Mouse (Mus musculus): ENCODE measurements around the gene Fosl2. TPM values are rescaled to one million over a fixed set of nuclear protein-coding genes. Genes with fewer than 3 reads are reported as not detected.
A peak's percentile ranks its signal among the peaks of the same experiment; 100 is the strongest.

The Fosl2 gene
- total RNA-seq, 2 experiments from 2014 or later: 42.2 to 43.1 TPM

DNA sequence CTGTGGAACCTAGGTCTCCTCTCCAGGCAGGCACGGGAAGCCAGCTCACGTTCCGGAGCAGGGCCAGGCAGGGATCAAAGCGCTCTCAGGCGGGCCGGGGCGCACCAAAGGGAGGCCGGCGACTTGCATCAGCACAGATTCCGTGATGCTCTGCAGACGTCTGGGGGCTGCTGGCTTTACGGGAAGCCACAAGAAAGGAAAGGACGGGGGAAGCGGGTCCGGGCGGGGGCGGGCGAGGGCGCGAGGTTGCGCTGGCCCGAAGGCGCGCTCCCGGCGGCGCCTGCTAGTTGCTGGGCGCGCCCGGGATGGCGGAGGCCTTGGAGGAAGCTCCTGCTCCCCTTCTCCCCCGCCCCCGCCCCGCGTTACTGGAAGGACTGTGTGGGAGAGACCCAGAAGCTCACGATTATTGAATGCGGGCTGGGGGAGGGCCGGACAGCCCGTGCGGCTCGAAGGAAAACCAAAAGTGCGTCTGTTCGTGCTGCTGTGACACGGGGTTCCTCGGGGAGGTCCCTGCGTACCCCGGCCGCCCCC is 2.6 kb upstream of the Fosl2 start:
- DNase-seq (ENCODE audit: low spot score in 2 of 2): peak; percentile 34 to 46

DNA sequence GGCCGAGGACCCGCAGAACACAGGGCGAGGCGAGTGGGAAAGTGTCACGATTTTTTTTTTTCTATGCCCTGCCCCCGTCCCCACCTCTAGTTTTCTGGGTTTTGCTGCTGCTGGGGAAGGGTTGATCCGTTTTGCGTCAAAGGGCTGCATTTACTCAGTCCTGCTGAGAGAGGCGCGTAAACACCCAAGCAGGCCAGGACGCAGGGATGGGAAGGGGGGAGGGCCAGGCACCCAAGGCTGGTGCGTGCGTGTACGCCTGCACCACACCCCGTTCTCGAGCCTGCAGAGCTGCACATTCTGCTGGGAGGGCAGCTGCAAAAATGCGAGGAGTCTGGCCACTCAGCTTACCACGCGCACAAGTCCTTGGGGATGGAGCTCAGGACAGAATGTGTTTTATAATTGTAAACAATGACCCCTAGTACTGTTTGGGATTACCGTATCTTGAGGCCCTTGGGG is 2.0 kb upstream of the Fosl2 start:
- peak; percentile 68 for DNase-seq (ENCODE audit: low spot score in 2 of 2)

DNA sequence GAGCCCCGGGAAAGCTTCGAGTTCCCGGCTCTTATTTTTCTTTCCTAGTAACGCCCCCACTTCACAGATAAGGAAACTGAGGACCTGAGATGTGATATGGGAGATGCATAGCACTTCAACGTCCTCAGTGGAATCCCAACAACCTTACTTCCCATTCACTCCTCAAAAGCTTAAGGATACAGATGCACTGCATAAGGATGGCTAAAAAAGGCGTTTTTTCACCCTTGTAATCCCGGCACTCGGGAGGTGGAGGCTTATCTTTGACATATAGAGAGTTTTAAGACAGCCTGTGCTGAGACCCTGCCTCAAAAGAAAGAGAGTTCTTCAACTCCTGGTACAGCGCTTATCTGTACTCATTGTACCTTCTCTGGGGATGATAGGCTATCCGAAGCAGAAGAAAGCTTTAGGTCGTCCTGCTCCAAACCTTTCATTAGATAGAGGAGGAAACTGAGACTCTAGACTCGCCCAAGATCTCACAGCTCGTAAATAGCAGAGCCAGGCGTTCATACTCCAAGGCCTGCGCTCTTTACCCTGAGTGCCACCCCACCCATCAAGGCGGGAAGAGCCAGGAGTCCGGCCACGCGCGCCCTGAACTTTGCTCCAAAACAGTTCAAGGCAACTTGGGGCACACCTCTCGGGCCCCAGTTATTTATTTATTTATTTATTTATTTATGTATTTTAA is 1.4 kb upstream of the Fosl2 start:
- peak in 1 of 2 experiments; percentile 17 for DNase-seq (ENCODE audit: low spot score in 2 of 2)

DNA sequence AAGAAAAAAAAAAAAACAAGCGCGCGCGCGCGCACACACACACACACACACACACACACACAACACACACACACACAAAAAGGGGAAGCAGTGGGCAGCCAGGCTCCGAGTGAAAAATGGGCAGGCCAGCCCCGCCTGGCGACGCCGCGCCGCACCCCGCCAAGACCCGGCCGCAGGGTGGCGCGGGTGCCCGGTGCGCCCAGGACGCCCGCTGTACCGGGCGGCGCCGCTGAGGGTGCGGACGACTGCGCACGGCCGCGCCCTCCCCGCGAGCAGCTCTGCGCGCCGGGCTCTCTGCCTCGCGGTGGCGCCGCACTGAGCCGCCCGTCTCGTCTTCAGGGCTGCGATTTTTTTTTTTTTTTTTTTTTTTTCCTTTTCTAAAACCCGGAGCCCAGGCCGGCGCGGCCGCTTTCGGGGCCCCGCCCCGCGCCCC is 682 bp upstream of the Fosl2 start:
- DNase-seq (ENCODE audit: low spot score in 2 of 2): peak in 1 of 2 experiments; percentile 75

DNA sequence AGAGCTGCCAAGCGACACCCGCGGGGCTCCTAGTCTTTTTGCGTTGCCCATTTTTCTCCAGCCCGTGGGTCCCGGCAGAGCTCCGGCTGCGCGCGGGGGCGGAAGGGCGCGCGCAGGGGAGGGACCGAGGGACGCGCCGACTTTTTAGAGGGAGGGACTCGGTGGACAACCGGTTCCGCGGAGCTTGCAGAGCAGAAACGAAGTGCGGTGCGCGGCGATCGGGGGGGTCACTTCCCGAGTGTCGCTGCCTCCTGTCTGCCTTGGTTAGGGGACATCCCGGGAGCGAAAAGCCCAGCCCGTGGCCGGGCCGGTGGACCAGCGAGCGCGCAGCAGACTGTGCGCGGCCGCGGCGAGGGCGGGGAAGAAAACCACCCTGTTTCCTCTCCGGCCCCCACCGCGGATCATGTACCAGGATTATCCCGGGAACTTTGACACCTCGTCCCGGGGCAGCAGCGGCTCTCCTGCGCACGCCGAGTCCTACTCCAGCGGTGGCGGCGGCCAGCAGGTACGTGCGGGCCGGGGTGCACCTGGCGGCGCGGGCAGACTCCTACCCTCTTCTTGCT is 781 bp downstream of the Fosl2 start:
- peak in 1 of 2 experiments; percentile 42 for DNase-seq (ENCODE audit: low spot score in 2 of 2)

DNA sequence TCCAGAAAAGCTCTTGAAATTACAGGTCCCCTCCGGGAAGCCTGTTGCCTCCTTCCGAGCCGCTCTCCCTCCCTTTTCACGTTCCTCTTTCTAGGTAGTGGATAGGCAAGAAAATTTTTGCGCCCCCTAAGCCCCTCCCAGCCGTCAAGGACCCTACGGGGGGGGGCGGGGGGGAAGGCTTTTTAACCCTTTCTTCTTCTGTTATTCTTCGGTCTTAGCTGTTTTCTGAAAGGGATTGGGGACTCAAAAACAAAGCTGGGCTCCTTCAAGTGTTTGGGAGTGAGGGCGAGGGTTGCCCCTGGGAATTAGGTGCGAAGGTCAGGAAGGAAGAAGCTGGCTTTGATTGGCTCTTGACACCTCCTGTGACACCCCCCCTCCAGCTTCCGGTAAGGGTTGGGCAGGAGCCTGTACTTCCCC is 1.5 kb downstream of the Fosl2 start:
- DNase-seq (ENCODE audit: low spot score in 2 of 2): no peak

DNA sequence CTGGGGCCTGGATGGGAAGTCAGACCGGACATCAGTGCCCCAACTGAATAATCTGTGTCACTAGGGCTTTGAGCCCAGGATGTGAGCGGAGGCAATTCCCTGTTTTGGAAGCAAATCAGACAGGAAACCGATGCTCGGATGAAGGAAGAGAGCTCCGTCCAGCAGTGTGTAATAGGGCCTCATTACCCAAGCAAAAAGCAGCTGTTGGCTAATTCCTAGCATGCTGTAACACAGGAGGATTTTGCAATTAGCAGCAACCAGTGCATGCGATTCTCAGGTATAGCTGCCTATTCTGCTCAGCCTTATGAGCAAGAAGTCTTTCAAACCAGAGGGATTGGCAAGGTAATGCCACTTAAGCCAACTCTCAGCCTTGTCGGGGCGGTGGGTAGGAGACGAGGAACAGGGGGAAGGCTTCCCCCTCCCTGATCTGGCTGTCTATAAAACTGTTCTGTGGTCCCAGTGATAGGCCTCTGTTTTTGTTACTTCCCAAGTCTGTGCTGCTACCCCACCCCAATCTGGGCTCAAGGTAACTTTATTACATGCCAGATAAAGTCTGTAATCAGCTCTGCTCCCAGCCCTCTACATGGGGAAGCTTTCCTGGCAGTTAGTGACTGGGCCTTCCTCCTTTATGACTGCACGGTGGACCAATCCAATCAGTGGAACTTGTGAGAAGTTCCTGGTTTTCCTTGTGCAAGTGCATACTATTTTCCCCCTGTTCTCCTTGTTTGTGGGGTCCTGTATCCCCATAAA is 3.0 kb downstream of the Fosl2 start:
- no peak for DNase-seq (ENCODE audit: low spot score in 2 of 2)

DNA sequence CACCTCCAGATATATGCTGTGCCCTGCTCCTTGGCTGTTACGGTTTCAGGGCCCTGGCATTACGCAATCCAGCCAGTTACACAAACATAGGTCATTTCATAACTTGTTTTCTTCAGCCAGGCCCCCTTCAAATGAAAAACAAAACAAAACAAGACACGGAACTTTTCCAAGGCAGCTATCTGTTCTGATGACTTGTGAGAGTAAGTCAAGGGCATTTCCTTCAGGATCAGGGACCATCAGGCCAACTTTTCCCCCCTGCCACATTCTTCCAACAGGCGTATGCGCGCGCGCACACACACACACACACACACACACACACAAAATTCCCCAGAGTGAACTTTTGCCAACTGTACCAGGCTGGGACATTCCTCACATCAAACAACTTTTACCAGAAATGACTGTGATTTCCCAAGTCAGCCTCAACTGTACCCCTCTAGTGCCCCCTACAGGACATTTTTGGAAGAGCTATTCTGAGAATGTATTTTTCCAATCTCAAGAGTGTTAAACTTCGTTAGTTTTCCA is 4.0 kb downstream of the Fosl2 start:
- DNase-seq (ENCODE audit: low spot score in 2 of 2): peak; percentile 19 to 84

DNA sequence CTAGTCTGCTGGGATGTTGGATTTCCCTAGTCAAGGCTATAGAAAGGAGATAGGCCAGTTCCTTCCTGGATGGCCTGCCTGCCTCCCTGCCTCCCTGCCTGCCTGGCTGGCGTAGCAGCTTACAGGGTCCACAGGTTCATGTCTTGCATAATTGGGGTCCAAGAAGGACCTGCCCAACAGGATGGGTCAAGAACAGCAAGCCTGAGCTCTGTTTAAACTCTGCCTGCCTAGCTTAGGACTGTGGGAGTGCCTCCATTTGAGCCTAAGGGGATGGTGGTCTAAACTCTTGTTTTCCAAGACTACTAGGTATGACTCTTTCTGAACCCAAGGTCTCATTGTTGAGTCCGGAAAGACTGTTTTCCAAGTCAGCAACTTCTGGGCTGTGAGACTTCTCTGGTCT is 6.3 kb downstream of the Fosl2 start:
- no peak for DNase-seq (ENCODE audit: low spot score in 2 of 2)

DNA sequence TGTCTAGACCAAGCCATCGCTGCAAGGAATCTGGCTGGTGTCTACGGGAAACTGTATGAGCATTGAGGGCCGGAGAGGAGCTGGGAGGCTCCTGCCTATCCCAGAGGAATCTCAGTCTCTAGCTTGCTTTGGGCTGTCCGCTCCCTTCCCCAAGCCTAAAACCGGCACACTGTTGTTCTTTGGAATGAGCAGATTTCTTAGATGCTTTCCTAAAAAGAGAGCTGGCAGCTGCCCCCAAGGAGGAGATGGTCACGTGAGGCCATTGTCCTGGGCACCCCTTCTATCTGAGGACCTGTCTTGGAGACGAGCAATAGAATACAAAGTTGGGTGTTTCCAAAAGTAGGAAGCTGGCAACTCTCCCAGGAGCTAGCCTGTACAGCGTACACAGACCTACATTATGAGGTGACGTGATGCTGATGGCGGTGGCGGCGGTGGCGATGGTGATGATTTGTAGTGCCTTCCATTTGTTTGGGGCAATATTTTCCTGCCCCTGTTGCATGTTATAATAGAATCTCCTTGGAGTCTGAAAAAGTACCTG is 7.9 kb downstream of the Fosl2 start:
- no peak for DNase-seq (ENCODE audit: low spot score in 2 of 2)

DNA sequence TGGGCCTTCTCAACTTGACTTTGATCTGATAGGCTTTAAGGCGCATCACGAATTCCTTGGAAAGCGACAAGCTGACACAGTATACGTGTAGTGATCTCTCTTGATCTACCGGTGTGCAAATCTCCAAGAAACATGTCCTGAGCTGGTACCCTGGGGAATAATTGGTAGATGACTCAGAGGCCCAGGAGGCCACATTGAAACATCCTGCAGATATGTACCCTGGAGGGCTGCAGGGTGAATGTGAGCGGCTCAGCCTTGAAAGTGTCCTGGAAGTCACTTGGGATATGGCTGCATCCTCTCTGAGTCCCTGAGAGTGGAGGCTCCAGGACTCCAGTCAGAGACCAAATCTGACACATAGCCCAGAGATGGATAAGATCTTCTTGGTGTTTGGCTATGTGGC is 10.7 kb downstream of the Fosl2 start:
- DNase-seq (ENCODE audit: low spot score in 2 of 2): no peak

DNA sequence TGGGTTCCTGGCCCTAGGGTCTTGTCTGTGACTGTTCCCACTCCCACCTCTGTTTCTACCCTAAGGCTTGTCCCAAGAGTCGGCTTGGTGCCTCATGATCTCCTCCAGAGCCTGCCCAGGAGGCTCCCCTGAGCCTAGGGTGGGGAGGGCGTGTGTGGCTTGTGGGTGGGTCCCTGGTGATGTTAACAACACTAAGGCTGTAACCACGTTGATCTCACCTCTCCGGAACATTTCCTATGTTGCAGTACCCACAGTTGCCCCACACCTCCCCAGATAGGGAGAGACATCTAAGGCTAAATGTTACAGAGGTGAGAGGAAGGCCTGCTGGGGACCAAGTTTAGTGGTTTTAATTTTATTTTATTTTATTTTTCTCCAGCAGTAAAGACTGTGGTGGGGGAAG is 13.0 kb downstream of the Fosl2 start:
- DNase-seq (ENCODE audit: low spot score in 2 of 2): no peak

DNA sequence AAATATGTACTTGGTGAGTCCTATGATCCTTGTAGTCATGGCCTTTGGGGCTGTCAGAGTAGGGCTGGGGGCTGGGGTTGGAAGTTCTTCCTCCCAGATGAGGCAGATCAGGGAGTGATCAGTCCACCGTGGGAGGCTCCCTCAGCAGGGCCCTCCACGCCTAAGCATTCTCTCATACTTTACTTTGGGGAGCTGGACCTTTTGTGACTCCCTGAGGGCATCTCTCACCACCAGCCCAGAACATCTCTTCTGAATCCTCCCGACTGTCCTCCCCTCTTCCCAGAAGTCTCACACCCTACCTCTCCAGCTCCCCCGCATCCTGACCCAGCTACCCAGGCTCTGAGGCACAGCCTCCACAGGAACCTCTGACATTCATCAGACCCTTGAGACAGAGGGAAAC is 15.6 kb downstream of the Fosl2 start:
- no peak for DNase-seq (ENCODE audit: low spot score in 2 of 2)

DNA sequence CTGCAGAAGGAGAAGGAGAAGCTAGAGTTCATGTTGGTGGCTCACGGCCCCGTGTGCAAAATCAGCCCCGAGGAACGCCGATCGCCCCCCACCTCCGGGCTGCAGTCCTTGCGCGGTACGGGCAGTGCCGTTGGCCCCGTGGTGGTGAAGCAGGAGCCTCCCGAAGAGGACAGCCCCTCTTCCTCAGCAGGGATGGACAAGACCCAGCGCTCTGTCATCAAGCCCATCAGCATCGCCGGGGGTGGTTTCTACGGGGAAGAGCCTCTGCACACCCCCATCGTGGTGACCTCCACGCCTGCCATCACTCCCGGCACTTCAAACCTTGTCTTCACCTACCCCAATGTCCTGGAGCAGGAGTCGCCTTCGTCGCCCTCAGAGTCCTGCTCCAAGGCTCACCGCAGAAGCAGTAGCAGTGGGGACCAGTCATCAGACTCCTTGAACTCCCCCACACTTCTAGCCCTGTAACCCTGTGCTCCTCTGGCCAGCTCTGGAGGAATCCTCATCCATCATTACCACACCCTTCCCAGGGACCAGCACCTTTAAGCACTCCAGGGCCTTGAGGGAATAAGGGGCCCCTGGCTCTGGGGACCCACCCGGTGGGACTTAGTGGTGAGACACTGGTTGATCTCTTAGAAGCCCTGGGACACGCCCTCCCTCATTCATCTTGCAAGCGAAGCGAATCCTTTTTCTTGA is 17.3 kb downstream of the Fosl2 start:
- DNase-seq (ENCODE audit: low spot score in 2 of 2): no peak

DNA sequence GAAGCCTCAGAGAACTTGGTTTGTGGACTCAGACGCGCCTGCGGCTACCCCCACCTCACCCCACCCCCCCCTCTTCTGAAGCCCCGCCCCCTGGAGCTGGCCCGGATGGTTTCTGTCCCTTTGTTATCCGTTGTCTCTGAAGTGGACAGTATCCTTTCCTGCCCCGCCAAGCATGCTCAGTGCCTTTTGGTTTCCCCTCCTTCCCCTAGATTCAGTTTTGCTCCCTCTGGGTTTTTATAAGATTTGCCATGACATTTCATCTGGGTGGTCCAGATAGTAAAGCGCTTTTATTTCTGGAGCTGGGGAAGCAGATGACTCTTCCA is 17.8 kb downstream of the Fosl2 start:
- DNase-seq (ENCODE audit: low spot score in 2 of 2): no peak

DNA sequence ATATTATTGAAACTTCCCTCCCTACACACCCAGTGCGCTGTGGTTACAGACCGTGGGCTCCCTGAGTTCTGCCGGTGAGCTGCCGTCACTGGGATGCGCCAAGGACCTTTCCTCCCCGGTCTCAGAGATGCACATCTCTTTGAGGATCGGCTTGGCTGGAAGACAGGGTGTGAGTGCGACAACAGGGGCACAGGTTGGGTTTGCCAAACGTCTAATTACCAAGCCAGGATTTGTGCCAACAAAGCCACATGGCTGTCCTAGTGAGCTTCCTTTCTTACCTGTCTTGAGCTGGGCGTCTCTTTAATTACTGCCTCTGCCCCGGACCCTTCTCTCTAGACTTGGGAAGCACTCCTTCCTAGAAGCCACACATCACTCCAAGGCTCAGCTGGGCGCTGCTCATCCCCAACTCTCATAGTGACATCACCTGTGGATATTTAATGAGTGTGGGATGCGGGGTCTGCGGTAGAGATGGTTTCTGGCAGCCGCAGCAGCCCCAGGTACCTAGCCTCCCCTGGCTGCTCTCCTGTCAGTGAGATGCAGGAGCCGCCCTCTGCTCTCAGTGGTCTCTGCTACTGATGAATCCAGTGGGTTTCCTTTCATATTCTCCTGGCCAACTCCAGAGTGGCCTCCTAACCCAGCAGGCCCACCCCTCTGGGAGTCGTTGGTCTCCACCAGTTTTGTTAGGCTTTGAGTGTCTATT is 18.3 kb downstream of the Fosl2 start:
- DNase-seq (ENCODE audit: low spot score in 2 of 2): no peak

DNA sequence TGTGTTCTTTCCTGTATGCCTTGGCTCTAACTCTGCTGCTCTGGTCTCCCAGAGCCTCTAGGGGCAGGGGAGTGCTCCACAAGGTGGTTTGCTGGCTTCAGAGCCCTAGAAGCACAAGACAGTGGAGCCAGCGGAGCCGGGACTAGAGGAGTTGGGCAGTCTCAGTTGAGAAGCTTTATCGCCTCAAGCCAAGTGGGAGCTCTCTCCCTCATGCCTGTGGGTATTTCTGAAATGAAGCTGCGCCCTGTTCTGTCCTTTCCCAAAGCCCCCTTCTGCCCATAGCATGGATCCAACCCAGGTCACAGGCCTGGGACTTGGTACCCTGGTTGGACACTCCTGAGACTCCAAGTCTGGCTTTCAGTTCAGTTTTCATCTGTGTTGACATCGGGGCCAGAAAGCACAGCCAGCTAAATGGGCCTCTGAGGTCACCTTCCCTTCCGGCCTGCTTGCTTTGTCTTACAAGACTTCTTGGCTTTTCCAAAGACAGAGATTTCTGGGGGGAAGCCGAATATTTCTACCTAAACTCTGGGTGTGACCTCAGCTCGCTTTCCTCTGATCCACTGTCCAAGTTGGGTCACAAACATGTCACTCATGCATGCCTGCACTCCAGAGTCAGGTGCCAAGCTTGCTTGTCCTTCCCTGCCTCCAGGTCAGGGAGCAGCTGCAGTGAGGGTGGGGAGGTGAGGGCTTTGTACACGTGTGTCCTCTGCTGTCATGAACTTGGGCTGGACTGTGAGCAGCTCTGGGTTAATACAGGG is 19.5 kb downstream of the Fosl2 start:
- no peak for DNase-seq (ENCODE audit: low spot score in 2 of 2)

DNA sequence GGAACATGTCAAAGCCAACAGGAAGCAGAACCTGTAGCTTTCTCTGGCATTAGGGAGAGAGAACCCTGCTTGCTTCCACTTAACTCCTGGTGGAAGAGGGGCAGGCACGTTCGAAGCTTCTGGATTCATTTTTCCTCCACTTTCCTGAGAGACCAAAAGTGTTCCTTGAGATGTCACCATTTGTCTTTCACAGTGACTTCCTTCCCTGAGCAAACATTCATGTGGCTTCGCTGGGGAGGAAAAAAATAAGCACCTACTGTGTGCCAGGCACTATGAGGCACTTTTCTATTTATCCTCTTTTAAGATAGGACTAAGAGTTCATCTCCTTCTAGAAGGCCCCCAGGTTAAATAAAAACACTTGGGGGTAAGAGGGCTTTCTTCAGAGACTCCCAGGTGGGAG is 20.3 kb downstream of the Fosl2 start:
- no peak for DNase-seq (ENCODE audit: low spot score in 2 of 2)

DNA sequence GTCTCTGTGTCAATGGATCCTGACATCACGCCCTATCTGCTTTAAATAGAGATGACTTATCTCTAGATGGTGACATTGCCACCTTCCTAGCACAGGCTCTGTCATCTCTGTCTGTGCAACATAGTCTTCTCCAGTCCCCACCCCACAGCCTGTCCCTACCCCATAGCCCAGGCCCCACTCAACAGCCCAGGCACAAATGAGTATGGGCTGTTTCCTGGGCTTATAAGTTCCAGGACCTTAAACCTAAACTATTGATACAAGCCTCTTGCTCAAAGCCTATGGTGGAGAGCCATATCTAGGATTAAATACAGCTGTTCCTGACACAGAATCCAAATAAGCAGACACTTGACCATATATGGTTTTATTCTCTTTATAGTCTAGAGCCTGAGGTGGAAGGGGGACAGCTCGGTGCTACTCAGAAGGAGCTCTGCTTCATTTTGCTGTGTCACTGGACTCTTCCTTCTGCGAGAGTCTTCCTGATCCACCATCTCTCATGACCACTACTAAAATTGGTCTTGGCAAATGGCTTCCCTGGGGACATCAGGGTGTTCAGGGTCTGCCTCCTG is 28.0 kb downstream of the Fosl2 start:
- no peak for DNase-seq (ENCODE audit: low spot score in 2 of 2)
